Mouse (Mus musculus) CD4-positive, CD25-positive, alpha-beta regulatory T cell, adult 4 months (primary cell): ENCODE data around the gene Spock1. TPM values are rescaled to one million over a fixed set of nuclear protein-coding genes. Genes with fewer than 3 reads are reported as not detected.

Experiments used
- ATAC-seq: one replicate; pipeline ENCODE4 v1.8.0; 2017
- polyA plus RNA-seq, 2 experiments: library from polyadenylated mRNA; unstranded; fragments of 100-300 nt; shearing (Covaris generic); gene quantifications; one replicate each; pipeline ENCODE4 v1.2.1; 2017

Gene Spock1
- polyA plus RNA-seq, 2 experiments from 2014 or later, result not detected

- ATAC-seq, result no peak
Measured at GRCm38 (mm10) chr13:57588558-57589273, 319.4 kb downstream of the Spock1 start.

- no peak for ATAC-seq
Measured at GRCm38 (mm10) chr13:57585131-57585530, 323.0 kb downstream of the Spock1 start.

- ATAC-seq, result no peak
Measured at GRCm38 (mm10) chr13:57582314-57582976, 325.7 kb downstream of the Spock1 start.

- no peak for ATAC-seq
Measured at GRCm38 (mm10) chr13:57577541-57578244, 330.4 kb downstream of the Spock1 start.

GRCm38 (mm10) chr13:57573501-57573900 is 334.6 kb downstream of the Spock1 start:
- ATAC-seq, result no peak

GRCm38 (mm10) chr13:57568404-57568803 is 339.7 kb downstream of the Spock1 start:
- no peak for ATAC-seq

GRCm38 (mm10) chr13:57555186-57555585 is 352.9 kb downstream of the Spock1 start:
- ATAC-seq, result no peak

GRCm38 (mm10) chr13:57549743-57550142 is 358.4 kb downstream of the Spock1 start:
- no peak for ATAC-seq

GRCm38 (mm10) chr13:57536988-57537547 is 371.1 kb downstream of the Spock1 start:
- ATAC-seq, result no peak

GRCm38 (mm10) chr13:57534325-57534724 is 373.8 kb downstream of the Spock1 start:
- no peak for ATAC-seq

GRCm38 (mm10) chr13:57525946-57526345 is 382.2 kb downstream of the Spock1 start:
- ATAC-seq, result no peak

- no peak for ATAC-seq
Measured at GRCm38 (mm10) chr13:57524546-57524945, 383.6 kb downstream of the Spock1 start.

GRCm38 (mm10) chr13:57523366-57523765 is 384.8 kb downstream of the Spock1 start:
- no peak for ATAC-seq

- no peak for ATAC-seq
Measured at GRCm38 (mm10) chr13:57522319-57522718, 385.8 kb downstream of the Spock1 start.

- no peak for ATAC-seq
Measured at GRCm38 (mm10) chr13:57521152-57521551, 387.0 kb downstream of the Spock1 start.

GRCm38 (mm10) chr13:57519790-57520189 is 388.3 kb downstream of the Spock1 start:
- ATAC-seq, result no peak

GRCm38 (mm10) chr13:57515737-57516136 is 392.4 kb downstream of the Spock1 start:
- ATAC-seq, result no peak

- ATAC-seq, result no peak
Measured at GRCm38 (mm10) chr13:57501552-57501951, 406.6 kb downstream of the Spock1 start.

GRCm38 (mm10) chr13:57496778-57497177 is 411.4 kb downstream of the Spock1 start:
- no peak for ATAC-seq

GRCm38 (mm10) chr13:57494838-57495237 is 413.3 kb downstream of the Spock1 start:
- ATAC-seq, result no peak

- no peak for ATAC-seq
Measured at GRCm38 (mm10) chr13:57488926-57489325, 419.2 kb downstream of the Spock1 start.

GRCm38 (mm10) chr13:57484426-57485168 is 423.5 kb downstream of the Spock1 start:
- no peak for ATAC-seq

GRCm38 (mm10) chr13:57476700-57477099 is 431.4 kb downstream of the Spock1 start:
- no peak for ATAC-seq
